Mouse (Mus musculus) CH12.LX (cell line): ENCODE results near the gene Plekha7.

ENCODE experiments used
- CHD1 ChIP-seq: IDR thresholded peaks from 2 replicates; pipeline ENCODE4 v1.6.1; 2012; ENCODE audit warnings: low read depth, low read length, improper control_type of control experiment, inconsistent platforms
- CTCF ChIP-seq, 2 experiments: IDR thresholded peaks in 1 of 2; conservative IDR thresholded peaks in 1 of 2; 2 replicates each; pipeline ENCODE4 v1.5.1; 2011 to 2012; ENCODE audit warnings: low read depth in 2 of 2, low read length in 2 of 2, improper control_type of control experiment in 1 of 2, inconsistent platforms in 1 of 2, mild to moderate bottlenecking in 1 of 2, moderate library complexity in 1 of 2
- HCFC1 ChIP-seq: IDR thresholded peaks from 2 replicates; pipeline ENCODE4 v1.6.1; 2012; ENCODE audit warnings: low read depth, mild to moderate bottlenecking, inconsistent platforms, low read length, improper control_type of control experiment
- KAT2A ChIP-seq: IDR thresholded peaks from 2 replicates; pipeline ENCODE4 v1.6.1; 2012; ENCODE audit warnings: low read length, improper control_type of control experiment, inconsistent platforms; ENCODE audit not compliant: insufficient replicate concordance
- MAFK ChIP-seq: IDR thresholded peaks from 2 replicates; pipeline ENCODE4 v1.6.1; 2011; ENCODE audit warnings: low read length, improper control_type of control experiment; ENCODE audit not compliant: insufficient replicate concordance
- MAX ChIP-seq: IDR thresholded peaks from 2 replicates; pipeline ENCODE4 v1.6.1; 2011; ENCODE audit warnings: low read length, improper control_type of control experiment
- MXI1 ChIP-seq: IDR thresholded peaks from 2 replicates; pipeline ENCODE4 v1.6.1; 2011; ENCODE audit warnings: mild to moderate bottlenecking, low read depth, low read length, improper control_type of control experiment
- MYC ChIP-seq: IDR thresholded peaks from 2 replicates; pipeline ENCODE4 v1.6.1; 2011; ENCODE audit warnings: low read depth, mild to moderate bottlenecking, improper control_type of control experiment, low read length
- POLR2A ChIP-seq: IDR thresholded peaks from 2 replicates; pipeline ENCODE4 v1.6.1; 2011; ENCODE audit warnings: low read depth, mild to moderate bottlenecking, improper control_type of control experiment, low read length
- RAD21 ChIP-seq: IDR thresholded peaks from 2 replicates; pipeline ENCODE4 v1.6.1; 2011; ENCODE audit warnings: low read depth, mild to moderate bottlenecking, low read length, improper control_type of control experiment, moderate library complexity
- USF1 ChIP-seq: IDR thresholded peaks from 2 replicates; pipeline ENCODE4 v1.6.1; 2014; ENCODE audit warnings: low read depth, mild to moderate bottlenecking, inconsistent platforms, low read length, improper control_type of control experiment
- USF2 ChIP-seq: conservative IDR thresholded peaks from 2 replicates; pipeline ENCODE4 v1.6.1; 2011; ENCODE audit warnings: low read depth, low read length, improper control_type of control experiment

DNA sequence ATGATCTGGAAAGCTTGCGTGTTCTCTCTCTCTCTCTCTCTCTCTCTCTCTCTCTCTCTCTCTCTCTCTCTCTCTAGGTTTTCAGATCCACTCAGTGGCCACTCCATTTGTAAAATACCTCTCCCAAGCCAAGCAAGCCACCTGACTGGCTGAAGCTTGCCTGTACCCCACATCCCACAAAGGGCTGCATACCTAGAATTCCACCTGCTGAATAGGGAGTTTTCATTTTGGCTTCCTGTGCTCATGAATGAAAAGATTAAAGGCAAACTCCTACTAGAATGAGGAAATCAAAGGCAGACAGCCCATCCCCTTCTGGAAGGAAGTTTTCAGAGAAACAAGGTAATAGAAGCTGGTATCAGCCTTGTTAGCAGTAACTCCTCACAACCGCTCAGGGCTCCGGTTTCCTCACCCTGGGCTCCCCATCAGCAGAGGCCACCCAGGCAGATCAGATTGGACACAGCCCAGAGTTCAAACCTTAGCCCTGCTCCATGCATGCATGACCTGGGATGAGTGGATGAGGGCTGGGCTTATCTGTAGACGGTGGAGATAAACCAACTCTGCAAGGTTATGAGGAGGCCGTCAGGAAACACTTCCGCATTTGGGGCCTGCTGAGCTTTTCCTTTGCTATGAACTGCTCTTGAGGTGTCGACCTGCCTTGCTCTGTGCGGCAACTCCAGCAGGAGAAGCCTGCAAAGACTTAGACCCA is 111.0 kb downstream of the Plekha7 start:
- TF ChIP-seq KAT2A = no peak
- no peak for TF ChIP-seq CTCF (conservative IDR thresholded peaks at IDR 0.05 in 1 of 2, IDR thresholded peaks at IDR 0.05 in 1 of 2; ENCODE audit: low read depth in 2 of 2, low read length in 2 of 2)
- no peak for TF ChIP-seq MYC
- no peak for TF ChIP-seq MAX
- TF ChIP-seq USF2 = no peak
- TF ChIP-seq POLR2A = no peak
- TF ChIP-seq MXI1 = no peak
- no peak for TF ChIP-seq CHD1
- no peak for TF ChIP-seq USF1
- TF ChIP-seq RAD21 = no peak
- no peak for TF ChIP-seq MAFK
- TF ChIP-seq HCFC1 = no peak
